Mouse (Mus musculus): Measurements from ENCODE around the gene Irf2bpl. TPM values are rescaled to one million over a fixed set of nuclear protein-coding genes. Genes with fewer than 3 reads are reported as not detected.

Gene Irf2bpl
- total RNA-seq (2021), result 10 to 100 TPM; 43.2 to 44.8 TPM
- long read RNA-seq, experiment 1, full-length matches to known transcripts, result 32 of 33 reads
- long read RNA-seq, experiment 1, partial matches to known transcripts, result 0 of 33 reads
- long read RNA-seq, experiment 1, other reads (novel, unspliced or antisense), result 1 of 33 reads
- long read RNA-seq, experiment 2, full-length matches to known transcripts, result 61 of 61 reads
- long read RNA-seq, experiment 2, partial matches to known transcripts, result 0 of 61 reads
- long read RNA-seq, experiment 2, other reads (novel, unspliced or antisense), result 0 of 61 reads

DNA sequence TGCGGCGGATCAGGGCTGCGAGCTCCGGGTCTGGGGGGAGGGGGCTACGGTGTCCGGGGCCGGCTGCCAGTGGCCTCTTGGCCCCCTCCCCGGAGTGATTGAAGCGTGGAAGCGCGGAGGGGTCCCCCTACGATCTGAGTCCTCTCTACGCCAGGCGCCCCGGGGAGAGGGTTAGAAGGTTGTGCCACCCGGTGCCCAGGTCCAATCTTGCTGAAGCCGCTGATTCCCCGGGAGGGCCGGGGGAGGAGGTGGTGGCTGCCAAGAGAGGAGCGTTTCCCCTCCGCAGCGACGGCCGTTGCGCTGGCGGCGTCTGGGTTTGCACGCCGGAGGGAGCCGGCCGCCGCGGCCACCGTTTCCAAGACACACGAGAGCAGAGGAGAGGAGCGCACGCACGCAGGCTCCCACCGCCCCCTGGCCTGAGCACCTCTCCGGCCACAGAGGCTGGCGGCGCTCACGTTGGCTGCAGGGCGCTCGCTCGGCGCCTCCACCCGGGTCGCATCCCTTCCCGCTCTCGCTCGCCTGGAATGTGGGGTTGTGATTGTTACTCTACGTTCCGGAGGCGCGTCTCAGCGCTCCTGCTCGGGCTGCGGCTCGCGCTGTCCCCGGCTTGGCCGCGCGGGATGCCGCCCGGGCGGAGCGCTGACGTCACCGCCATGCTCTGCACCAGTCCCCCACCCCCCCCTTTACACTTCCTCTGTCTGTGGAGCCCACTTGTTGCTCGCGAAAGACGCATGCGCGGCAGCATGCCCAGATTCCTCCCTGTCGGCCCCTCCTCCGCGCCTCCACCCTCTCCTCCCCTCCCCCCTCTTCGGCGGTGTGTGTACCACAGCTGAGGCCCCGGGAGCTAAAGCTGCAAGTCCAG is at the start of gene Irf2bpl:
Irf2bpl (minus strand) TSS at position 602 of the 862 bp plus-strand sequence.
- peak; percentile 100 for DNase-seq (ENCODE audit: low spot score in 2 of 2)

- peak in 1 of 2 experiments; percentile 46 for DNase-seq (ENCODE audit: low spot score in 2 of 2)
These were observed 48.0 kb upstream of the Irf2bpl start for GRCm38 (mm10) chr12:86932575-86932952.

DNA sequence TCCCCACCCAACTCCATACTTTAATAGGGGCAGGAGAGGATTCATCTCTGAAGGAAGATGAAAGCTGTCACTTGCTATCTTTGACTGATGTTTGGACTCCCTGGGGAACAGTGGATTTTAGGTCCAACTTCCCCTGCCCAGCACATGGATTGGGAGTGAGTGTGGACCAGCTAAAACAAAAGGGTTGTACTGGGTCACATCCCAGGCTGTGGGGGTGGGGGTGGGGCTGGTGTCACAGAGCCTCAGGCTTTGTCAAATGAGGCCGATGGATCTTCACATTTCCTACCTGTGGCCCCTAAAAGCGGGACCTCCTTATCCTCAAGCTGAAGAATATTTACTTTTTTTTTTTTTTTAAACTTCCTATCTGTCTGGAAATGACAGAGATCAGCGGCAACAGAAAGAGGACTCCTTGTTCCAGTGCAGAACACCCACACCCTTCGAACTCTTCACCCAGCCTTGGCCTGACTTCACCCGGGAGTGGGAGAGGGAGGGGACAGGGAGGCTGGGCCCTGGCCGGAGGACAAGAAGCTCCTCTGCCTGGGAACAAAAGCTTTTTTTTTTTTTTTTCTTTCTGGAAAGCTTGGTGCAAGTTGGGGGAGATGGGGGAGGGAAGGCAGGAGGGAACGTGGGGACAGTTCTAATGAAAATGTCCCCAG is 47.4 kb upstream of the Irf2bpl start:
- peak; percentile 68 to 74 for DNase-seq (ENCODE audit: low spot score in 2 of 2)

GRCm38 (mm10) chr12:86930934-86931729 is 46.5 kb upstream of the Irf2bpl start:
- DNase-seq (ENCODE audit: low spot score in 2 of 2), result no peak

DNA sequence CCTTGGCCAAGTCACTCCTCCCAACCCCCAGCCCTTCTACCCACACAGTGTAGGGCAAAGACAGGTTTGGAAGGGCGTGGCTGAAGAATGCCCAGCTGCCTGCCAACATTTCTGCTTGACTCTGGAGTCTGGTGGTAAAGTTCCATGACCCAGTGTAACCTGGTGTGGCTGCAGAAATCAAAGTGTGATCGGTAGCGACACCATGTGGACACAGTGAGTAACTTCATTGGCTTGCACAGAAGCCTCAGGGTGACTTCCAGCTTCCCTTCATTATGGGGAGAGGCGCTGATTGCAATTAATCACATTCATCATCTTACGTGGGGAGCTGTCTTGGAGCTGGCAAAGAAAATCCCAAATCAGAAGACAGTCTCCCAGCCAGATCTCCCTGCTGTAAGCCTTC is 39.2 kb upstream of the Irf2bpl start:
- DNase-seq (ENCODE audit: low spot score in 2 of 2), result peak; percentile 43 to 72

DNA sequence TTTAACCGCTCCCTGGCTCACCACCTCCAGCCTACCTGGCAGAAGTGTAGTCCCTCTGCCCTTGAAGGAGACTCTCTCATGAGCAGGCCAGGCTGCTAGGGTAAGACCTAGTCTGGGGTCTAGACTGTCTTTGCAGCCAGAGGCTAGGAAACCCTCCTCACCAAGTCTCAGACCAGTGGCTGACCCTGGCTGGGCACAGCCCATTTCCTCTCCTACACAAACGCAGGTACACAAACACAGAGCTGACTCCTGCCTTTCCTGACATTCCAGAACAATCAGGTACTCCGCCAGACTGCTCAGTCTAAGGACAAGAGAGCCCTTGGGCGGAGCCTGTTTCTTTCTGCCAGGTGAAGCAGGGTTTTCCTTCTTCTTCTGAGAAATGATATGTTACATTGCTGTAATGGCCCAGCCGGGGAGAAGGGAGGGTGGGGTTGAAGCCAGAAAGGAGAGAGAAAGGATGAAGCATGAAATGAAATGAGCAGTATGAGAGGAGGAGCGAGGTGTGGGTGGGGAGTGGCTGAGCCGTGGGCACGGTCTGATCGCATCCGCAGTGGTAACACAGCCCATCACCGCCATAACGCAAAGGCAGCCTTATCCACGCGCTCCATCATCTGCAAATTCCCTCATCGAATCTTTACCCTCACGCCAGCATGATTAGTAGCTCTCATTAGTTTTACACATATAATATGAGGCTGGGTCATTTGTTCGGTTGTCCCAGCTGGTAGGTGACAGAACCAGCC is 34.6 kb upstream of the Irf2bpl start:
- no peak for DNase-seq (ENCODE audit: low spot score in 2 of 2)

GRCm38 (mm10) chr12:86918361-86918967 is 33.9 kb upstream of the Irf2bpl start:
- DNase-seq (ENCODE audit: low spot score in 2 of 2), result peak in 1 of 2 experiments; percentile 53

- no peak for DNase-seq (ENCODE audit: low spot score in 2 of 2)
These were observed 32.4 kb upstream of the Irf2bpl start for GRCm38 (mm10) chr12:86916796-86917573.

- no peak for DNase-seq (ENCODE audit: low spot score in 2 of 2)
These were observed 31.0 kb upstream of the Irf2bpl start for GRCm38 (mm10) chr12:86915617-86916016.

DNA sequence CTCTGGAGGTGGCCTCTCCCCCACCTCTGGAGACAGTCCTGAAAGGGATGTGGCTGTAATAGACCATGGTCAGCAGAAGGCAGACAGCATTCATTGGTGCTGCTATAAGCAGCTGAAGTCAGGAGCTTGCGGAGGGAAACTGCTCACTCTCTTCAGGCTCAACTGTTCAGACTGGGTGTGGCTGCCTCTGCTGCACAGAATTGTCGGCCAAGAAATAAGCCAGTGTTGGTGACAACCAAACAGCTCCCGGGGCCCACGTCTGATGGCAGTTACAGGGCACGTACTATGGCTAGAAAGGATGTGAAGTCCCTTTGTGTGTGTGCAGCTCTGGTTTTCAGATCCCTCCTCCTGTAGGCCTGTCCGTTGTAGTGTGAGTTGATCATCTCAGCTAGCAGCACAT is 30.2 kb upstream of the Irf2bpl start:
- DNase-seq (ENCODE audit: low spot score in 2 of 2), result no peak

DNA sequence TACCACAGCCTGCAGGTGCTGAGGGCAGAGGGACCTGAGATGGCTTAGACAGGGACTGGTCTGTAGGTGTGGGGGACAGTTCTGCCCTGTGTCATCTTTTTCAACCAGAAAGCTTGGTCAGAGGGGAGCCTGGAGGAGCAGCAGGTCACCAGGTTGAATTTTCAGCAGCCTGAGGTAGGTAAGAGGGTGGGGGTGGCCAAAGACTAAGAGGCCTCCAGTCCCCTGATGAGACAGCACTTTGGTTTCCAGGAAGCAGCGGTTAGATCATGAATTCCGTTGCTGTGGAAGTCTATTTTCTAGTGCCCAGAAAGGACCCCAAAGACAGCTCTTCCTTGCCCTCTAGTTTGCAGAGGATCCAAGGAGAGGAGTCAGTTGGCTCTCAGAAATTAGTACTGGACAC is 29.8 kb upstream of the Irf2bpl start:
- no peak for DNase-seq (ENCODE audit: low spot score in 2 of 2)

DNA sequence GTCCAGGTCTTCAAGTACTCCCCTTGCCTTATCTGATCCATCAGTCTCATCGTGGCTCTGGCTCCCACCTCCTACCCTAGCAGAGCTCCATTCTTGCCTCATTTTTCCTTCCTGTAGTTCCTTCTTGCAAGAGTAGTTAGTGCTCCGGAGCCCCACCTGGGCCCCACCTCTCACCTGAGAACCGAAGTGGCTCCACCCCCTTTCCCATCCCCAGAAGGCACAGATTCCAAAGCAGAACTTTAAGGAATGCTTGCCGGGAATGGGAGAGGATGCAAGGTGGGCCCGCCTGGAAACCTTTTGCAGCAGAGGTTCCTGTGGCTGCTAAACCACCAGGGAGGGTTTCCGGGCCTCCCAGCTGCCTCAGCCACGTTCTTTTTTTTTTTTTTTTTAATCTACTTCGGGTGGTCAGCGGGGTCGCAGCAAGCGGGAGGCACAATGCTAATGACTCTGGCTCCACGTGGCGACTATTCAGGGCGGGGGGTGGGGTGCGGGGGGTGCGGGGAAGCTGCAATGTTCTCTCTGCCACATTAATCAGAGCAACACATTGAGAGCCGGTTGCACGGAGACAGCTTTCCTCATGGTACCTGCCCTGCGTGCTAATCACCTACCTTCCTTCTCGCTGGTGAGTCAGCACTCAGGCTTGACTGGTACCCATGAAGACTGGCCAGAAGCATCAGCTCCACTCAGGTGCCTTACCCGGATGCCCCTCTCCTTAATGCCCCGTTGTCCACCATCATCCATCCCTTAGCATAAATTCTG is 27.9 kb upstream of the Irf2bpl start:
- no peak for DNase-seq (ENCODE audit: low spot score in 2 of 2)

GRCm38 (mm10) chr12:86911482-86911931 is 26.9 kb upstream of the Irf2bpl start:
- DNase-seq (ENCODE audit: low spot score in 2 of 2), result no peak

DNA sequence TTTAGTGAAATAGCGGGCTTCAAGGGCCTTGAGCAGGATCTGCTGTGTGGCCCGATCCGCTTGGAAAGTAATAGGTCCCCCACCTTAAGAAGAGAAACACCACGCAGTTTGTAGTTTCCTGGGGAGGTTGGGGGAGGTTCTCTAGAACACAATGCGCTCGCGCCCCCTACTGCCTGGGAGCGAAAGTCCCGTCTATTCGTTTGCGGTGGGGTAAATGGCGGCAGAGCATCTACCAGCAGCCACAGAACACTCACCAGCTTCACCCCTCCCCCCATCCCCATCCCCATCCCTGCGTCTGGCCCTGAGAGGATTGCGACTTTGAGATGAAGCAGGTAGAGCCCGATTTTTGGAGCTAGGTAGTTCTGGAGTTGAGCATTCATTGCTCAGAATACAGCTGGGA is 21.8 kb upstream of the Irf2bpl start:
- DNase-seq (ENCODE audit: low spot score in 2 of 2), result peak; percentile 65 to 84

DNA sequence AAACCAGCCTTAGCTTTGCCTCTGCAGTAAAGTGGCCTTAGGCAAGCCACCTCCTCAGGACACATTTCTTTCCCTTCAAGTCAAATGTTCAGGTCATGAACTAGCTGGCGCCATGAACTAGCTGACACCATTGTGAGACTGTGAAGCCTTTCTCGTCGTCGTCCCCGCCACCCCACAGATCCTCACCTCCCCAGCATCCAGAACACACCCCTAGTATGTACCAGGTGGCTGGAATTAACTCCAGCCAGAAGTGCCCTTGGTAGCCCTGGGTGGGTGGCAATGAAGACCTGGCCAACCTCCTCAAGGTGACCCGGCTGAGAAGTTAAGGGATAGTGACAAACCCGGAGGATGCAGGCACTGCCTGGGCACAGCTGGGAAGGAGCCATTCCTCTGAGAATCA is 21.3 kb upstream of the Irf2bpl start:
- no peak for DNase-seq (ENCODE audit: low spot score in 2 of 2)

DNA sequence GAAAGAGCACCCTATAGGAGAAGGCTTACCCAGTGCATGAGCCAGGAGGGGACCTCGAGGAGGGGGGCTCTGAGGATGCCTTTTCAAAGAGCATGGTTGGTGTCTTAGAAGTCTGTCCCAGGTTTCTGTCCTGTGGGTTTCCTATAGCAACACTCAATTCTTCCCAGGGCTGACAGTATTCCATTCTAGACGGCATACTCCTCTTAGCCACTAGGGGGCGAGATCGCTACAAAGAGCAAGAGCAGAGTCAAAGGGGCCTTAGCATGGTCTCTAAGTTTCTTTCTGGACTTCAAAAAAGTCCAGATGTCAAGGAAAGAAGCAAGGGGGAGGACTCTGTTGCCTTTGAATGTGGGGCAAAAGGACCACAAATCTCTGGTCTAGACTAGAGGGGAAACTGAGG is 20.6 kb upstream of the Irf2bpl start:
- peak in 1 of 2 experiments; percentile 66 for DNase-seq (ENCODE audit: low spot score in 2 of 2)

DNA sequence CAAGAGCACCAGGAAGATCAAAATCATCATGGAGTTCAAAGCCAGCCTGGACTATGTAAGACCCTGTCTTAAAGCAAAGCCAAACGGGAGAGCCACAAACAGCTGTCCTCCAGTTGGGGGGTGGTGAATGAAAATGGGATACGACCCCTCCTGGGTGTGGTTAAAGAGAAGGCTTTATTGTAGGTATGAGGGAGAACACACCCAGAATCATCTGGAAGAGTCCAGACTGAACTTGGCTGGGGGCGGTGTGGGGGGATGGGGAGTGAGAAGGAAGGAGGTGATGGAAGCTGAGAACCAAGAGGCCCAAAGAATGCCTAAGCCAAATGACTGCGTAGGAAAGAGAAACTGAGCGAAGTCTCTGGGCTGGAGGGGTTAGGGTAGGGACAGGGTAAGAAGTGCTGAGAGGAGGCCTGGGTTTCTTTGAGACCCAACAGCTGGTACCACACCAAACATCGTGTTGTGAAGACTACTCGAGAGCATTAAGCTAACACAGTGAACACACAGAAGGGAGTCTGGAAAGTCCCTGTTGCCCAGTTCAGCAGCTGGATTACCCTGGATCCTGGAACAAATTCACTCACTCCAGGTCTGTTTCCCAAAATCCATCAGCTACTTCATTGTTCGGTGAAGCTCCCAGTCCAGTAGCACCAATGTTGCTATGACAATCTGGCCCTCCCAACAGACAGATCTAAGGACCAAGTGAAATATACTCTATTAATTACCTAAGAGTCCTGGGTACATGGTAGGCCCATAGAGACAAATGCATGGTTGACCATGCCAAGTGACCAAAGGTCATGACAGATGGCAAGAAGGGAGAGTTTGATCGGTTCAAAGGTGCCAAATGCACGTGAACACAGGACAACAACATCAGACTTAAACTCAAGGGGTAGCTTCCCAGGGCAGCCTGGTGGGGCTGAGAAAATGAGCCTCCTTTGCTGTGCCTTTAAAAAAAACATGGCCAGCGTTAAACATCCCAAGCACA is 19.5 kb upstream of the Irf2bpl start:
- no peak for DNase-seq (ENCODE audit: low spot score in 2 of 2)
